Comparison of ENCODE assay signal across 11 mouse cellular contexts in genomic region chr4:106918263-106918662, GRCm38 (mm10).
"Had no signal": no experiment of that assay in that cellular context is flagged by ENCODE, and none has a peak within 500 bp of the region (broad histone marks: within the 10 kb centered on the region; RNA-seq: fewer than 3 reads in every experiment).

No protein-coding gene starts in this region.

- H3K27ac ChIP-seq: limb, embryonic 12.5 days; lung, embryonic 15.5 days; midbrain, embryonic 12.5 days; stomach, postnatal 0 days had no signal

- H3K27me3 ChIP-seq: limb, embryonic 12.5 days; lung, embryonic 15.5 days; midbrain, embryonic 12.5 days had no signal

- H3K4me3 ChIP-seq: limb, embryonic 12.5 days; lung, embryonic 15.5 days; midbrain, embryonic 12.5 days had no signal

- H3K4me2 ChIP-seq: limb, embryonic 12.5 days; lung, embryonic 15.5 days; midbrain, embryonic 12.5 days had no signal

- H3K9ac ChIP-seq: limb, embryonic 12.5 days; lung, embryonic 15.5 days; midbrain, embryonic 12.5 days had no signal

- ATAC-seq: midbrain, embryonic 16.5 days had no signal

- H3K9me3 ChIP-seq: limb, embryonic 12.5 days; lung, embryonic 15.5 days; midbrain, embryonic 12.5 days had no signal

- DNase-seq: kidney, adult 8-10 months; kidney, postnatal 25 days; layer of hippocampus, postnatal 36 days; lung, postnatal 14 days; right cerebral cortex, adult 18-20 months; thymus, postnatal 4 days had no signal
